Comparison of ENCODE assay signal across 26 mouse cellular contexts in the genomic region with DNA sequence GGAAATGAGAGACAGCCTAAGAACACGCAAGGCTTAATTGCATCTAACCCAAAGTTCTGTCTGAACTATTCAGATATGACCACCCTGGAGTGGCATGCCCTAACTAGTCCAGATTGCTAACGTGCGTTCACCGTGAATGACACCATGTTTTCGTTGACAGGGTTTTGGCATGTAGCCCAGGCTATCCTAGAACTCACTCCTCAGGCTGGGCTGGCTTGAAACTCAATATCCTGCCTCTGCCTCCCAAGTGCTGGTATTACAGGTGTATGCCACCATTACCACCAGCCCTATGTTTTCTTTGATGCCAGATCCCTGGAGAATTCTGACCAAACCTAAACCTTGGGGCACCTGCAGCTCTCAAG. TPM values are rescaled to one million over a fixed set of nuclear protein-coding genes. Genes with fewer than 3 reads are reported as not detected.
A peak's percentile ranks its signal among the peaks of the same experiment; 100 is the strongest.
DNase-seq lines count a peak whose midpoint lies in the region; ATAC-seq and TF ChIP-seq lines count a peak whose summit lies in the region.
"Had no signal": no experiment of that assay in that cellular context is flagged by ENCODE, and none has a peak within 500 bp of the region (broad histone marks: within the 10 kb centered on the region; RNA-seq: fewer than 3 reads in every experiment).

No protein-coding gene starts in this region.

- H3K9me3 ChIP-seq in heart, embryonic 12.5 days (replicated peaks): peaks cover 5% of the 10 kb centered on the region
- H3K9me3 ChIP-seq: forebrain, embryonic 12.5 days; hindbrain, embryonic 13.5 days; limb, embryonic 15.5 days; neural tube, embryonic 15.5 days; stomach, embryonic 15.5 days had no signal

- no peak overlapping the region for H3K27ac ChIP-seq in heart, embryonic 12.5 days (ENCODE audit: poor library complexity, severe bottlenecking)
- H3K27ac ChIP-seq: forebrain, embryonic 12.5 days; hindbrain, embryonic 13.5 days; limb, embryonic 15.5 days; liver, embryonic 14.5 days; midbrain, embryonic 12.5 days; neural tube, embryonic 15.5 days; stomach, embryonic 15.5 days had no signal

- no peaks in the 10 kb centered on the region for H3K27me3 ChIP-seq in heart, embryonic 12.5 days (replicated peaks)
- H3K27me3 ChIP-seq: forebrain, embryonic 12.5 days; hindbrain, embryonic 13.5 days; limb, embryonic 15.5 days; midbrain, embryonic 12.5 days; neural tube, embryonic 15.5 days; Patski; stomach, embryonic 15.5 days had no signal

- peaks cover 46% of the 10 kb centered on the region for H3K4me1 ChIP-seq in heart, embryonic 12.5 days (replicated peaks)

- TF ChIP-seq CTCF in brain, embryonic 14.5 days (IDR thresholded peaks at IDR 0.05; ENCODE audit: borderline replicate concordance, extremely low read depth, insufficient read depth, insufficient read length): no peak

- no peak overlapping the region for H3K4me3 ChIP-seq in heart, embryonic 12.5 days
- H3K4me3 ChIP-seq: erythroblast, embryonic 14.5 days; forebrain, embryonic 12.5 days; hindbrain, embryonic 13.5 days; limb, embryonic 15.5 days; midbrain, embryonic 12.5 days; neural tube, embryonic 15.5 days; stomach, embryonic 15.5 days had no signal

- peak; percentile 71 for DNase-seq in cerebellum, postnatal 10 days
- DNase-seq in cerebellum, postnatal 36 days: no peak
- DNase-seq in heart, adult 11 months: peak; percentile 95
- no peak for DNase-seq in heart, adult 8-10 months (ENCODE audit: low spot score)
- peak; percentile 68 to 73 for DNase-seq in heart, postnatal 10 days
- DNase-seq in brain, embryonic 14.5 days (ENCODE audit: low read depth): peak; percentile 53
- no peak for DNase-seq in adrenal gland, postnatal 14 days
- DNase-seq: gastrocnemius, postnatal 10 days; kidney, adult 9 months; kidney, postnatal 14 days; layer of hippocampus, postnatal 36 days; lung, embryonic 14.5 days; right cerebral cortex, adult 18-20 months; right cerebral cortex, postnatal 4 days; thymus, postnatal 36 days had no signal

- no peak for ATAC-seq in heart, embryonic 12.5 days (ENCODE audit: insufficient number of reproducible peaks, low FRiP score)
- ATAC-seq: CD4-positive, CD25-positive, alpha-beta regulatory T cell, adult 4 months; Patski had no signal

- H3K9ac ChIP-seq in heart, embryonic 12.5 days: no peak overlapping the region
- H3K9ac ChIP-seq: forebrain, embryonic 12.5 days; hindbrain, embryonic 13.5 days; limb, embryonic 15.5 days; liver, embryonic 14.5 days; lung, embryonic 14.5 days; midbrain, embryonic 12.5 days; neural tube, embryonic 15.5 days; stomach, embryonic 15.5 days had no signal

- TF ChIP-seq POLR2A in brain, embryonic 14.5 days (IDR thresholded peaks at IDR 0.05; ENCODE audit: borderline replicate concordance, extremely low read depth, insufficient read depth, insufficient read length, poor library complexity, severe bottlenecking): no peak

- no peak overlapping the region for H3K4me2 ChIP-seq in heart, embryonic 12.5 days
- H3K4me2 ChIP-seq: forebrain, embryonic 12.5 days; hindbrain, embryonic 13.5 days; limb, embryonic 15.5 days; lung, embryonic 14.5 days; midbrain, embryonic 12.5 days; neural tube, embryonic 15.5 days; stomach, embryonic 15.5 days had no signal

- intact Hi-C loops in heart, postnatal 10 days (cut with DNase I): no loop called here

- peaks cover 51% of the 10 kb centered on the region for H3K36me3 ChIP-seq in heart, embryonic 12.5 days

- WGBS in heart, embryonic 12.5 days: 47% methylated on average over 5 of the region's 5 CpGs

RNA-seq across cellular contexts. Expression of gene Sept9, which starts 39.5 kb away (rescaled TPM):
- 10 to 100 TPM; 26.5 to 38.8 (median 31.0) TPM for total RNA-seq in heart, adult 8-10 months (2022)
- 10 to 100 TPM; 70.0 to 71.1 TPM for total RNA-seq in heart, postnatal 10 days (2021)
- polyA plus RNA-seq in heart, embryonic 12.5 days (2016; fragmentation: Nextera tagmentation; extraction: Ambion mirVana): 102 and 103 TPM in 2 replicates
- 39.3 and 64.3 TPM in 2 replicates for polyA plus RNA-seq in brain, embryonic 14.5 days (2012; rRNA removed)
- total RNA-seq in adrenal gland, postnatal 14 days (2021): 115 and 133 TPM in 2 replicates

RNA-seq across cellular contexts. Expression of gene Sec14l1, which starts 45.0 kb away (rescaled TPM):
- total RNA-seq in heart, adult 8-10 months (2022): 10 to 100 TPM; 61.1 to 74.3 (median 69.2) TPM
- total RNA-seq in heart, postnatal 10 days (2021): 10 to 100 TPM; 79.2 to 91.1 TPM
- polyA plus RNA-seq in heart, embryonic 12.5 days (2016; fragmentation: Nextera tagmentation; extraction: Ambion mirVana): 53.4 and 56.6 TPM in 2 replicates
- 77.4 and 90.5 TPM in 2 replicates for polyA plus RNA-seq in brain, embryonic 14.5 days (2012; rRNA removed)
- 119 TPM in 2 replicates for total RNA-seq in adrenal gland, postnatal 14 days (2021)

Comparison
In these comparisons a context has a peak if more than half of its experiments do, and no peak if none do; other contexts are left out.
1. DNase-seq: peak in cerebellum, postnatal 10 days (2 of 2), heart, adult 11 months (single experiment), heart, postnatal 10 days (2 of 2) and brain, embryonic 14.5 days (single experiment); none in cerebellum, postnatal 36 days (0 of 2), heart, adult 8-10 months (single experiment) and adrenal gland, postnatal 14 days (single experiment).